Mouse (Mus musculus) hindbrain, embryonic 11.5 days (tissue): Measurements from ENCODE around the gene Asphd1. TPM values are rescaled to one million over a fixed set of nuclear protein-coding genes. Genes with fewer than 3 reads are reported as not detected.

Experiments
- ATAC-seq: fragments of 200-750 bp; cut with Nextera tagmentation; 2 replicates; pipeline ENCODE4 v1.8.0; 2017; ENCODE audit warnings: mild to moderate bottlenecking, moderate TSS enrichment, moderate library complexity; ENCODE audit not compliant: low FRiP score
- DNase-seq: peaks from one replicate; pipeline ENCODE4 v3.0.0-alpha.2; 2015; ENCODE audit warnings: low spot score
- H3K27ac ChIP-seq: fragments of 300-500 bp; sonication (generic); 2 replicates; pipeline ENCODE4 v1.5.1; 2014; ENCODE audit warnings: mild to moderate bottlenecking, low read depth, low read length
- H3K27me3 ChIP-seq: fragments of 300-500 bp; sonication (generic); 2 replicates; pipeline ENCODE4 v1.6.1; 2014; ENCODE audit warnings: mild to moderate bottlenecking, low read length, moderate library complexity, mixed read lengths; ENCODE audit not compliant: control insufficient read depth, insufficient read depth
- H3K36me3 ChIP-seq: fragments of 300-500 bp; sonication (generic); 2 replicates; pipeline ENCODE4 v1.6.1; 2014; ENCODE audit warnings: mild to moderate bottlenecking, low read length, moderate library complexity, mixed read lengths; ENCODE audit not compliant: control insufficient read depth, insufficient read depth
- H3K4me1 ChIP-seq: fragments of 300-500 bp; sonication (generic); replicated peaks from 2 replicates; pipeline ENCODE4 v1.6.1; 2014; ENCODE audit warnings: low read length, mixed read lengths; ENCODE audit not compliant: control insufficient read depth, insufficient read depth
- H3K4me2 ChIP-seq: fragments of 300-500 bp; sonication (generic); replicated peaks from 2 replicates; pipeline ENCODE4 v1.6.1; 2014; ENCODE audit warnings: mild to moderate bottlenecking, low read depth, low read length
- H3K4me3 ChIP-seq: fragments of 300-500 bp; sonication (generic); 2 replicates; pipeline ENCODE4 v1.5.1; 2014; ENCODE audit warnings: low read depth, low read length
- H3K9ac ChIP-seq: fragments of 300-500 bp; sonication (generic); 2 replicates; pipeline ENCODE4 v1.6.1; 2014; ENCODE audit warnings: low read depth, low read length
- H3K9me3 ChIP-seq: fragments of 300-500 bp; sonication (generic); 2 replicates; pipeline ENCODE4 v1.6.1; 2016; ENCODE audit warnings: low read length; ENCODE audit not compliant: control insufficient read depth
- WGBS: fragments of 180-500 bp; shearing (Covaris S2); extraction: QIAGEN DNeasy Blood & Tissue Kit; methylation state at CpG from one replicate; pipeline ENCODE4 v1.1.7; 2014; 5-methylcytosine and 5-hydroxymethylcytosine counted together
- polyA plus RNA-seq: library from polyadenylated mRNA; unstranded; fragments of >200 nt; fragmentation: Nextera tagmentation; extraction: Ambion mirVana; gene quantifications from 2 replicates; pipeline ENCODE4 v1.2.1, GENCODE M21; 2014

Asphd1 gene
- polyA plus RNA-seq, 1 experiment from 2014 or later: 0.90 TPM

GRCm38 (mm10) chr7:126961095-126961494, 11.7 kb upstream of the Asphd1 start:
- H3K4me2 ChIP-seq: no peak overlapping the region
- no peaks in the 10 kb centered on the region for H3K4me1 ChIP-seq
- H3K4me3 ChIP-seq: no peak overlapping the region
- 86% methylated on average over 5 of the region's 5 CpGs for WGBS
- no peak overlapping the region for H3K27ac ChIP-seq
- no peaks in the 10 kb centered on the region for H3K9me3 ChIP-seq
- no peaks in the 10 kb centered on the region for H3K36me3 ChIP-seq
- DNase-seq (no peak), ATAC-seq (no peak)
- no peak overlapping the region for H3K9ac ChIP-seq
- H3K27me3 ChIP-seq: peaks cover 2% of the 10 kb centered on the region; the same call in 1 of the 2 replicates

- Histone ChIP-seq H3K4me2 (no peak overlapping the region), H3K36me3 (no peaks in the 10 kb centered on the region), H3K4me1 (no peaks in the 10 kb centered on the region), H3K27me3 (peaks cover 2% of the 10 kb centered on the region; the same call in 1 of the 2 replicates), H3K4me3 (no peak overlapping the region), H3K9ac (no peak overlapping the region), H3K9me3 (no peaks in the 10 kb centered on the region), H3K27ac (no peak overlapping the region)
- DNase-seq (no peak), ATAC-seq (no peak)
- WGBS: 69% methylated on average over 9 of the region's 9 CpGs
Measured at GRCm38 (mm10) chr7:126959780-126960179, 10.4 kb upstream of the Asphd1 start.

GRCm38 (mm10) chr7:126955125-126955524, 5.7 kb upstream of the Asphd1 start:
- Histone ChIP-seq H3K36me3 (no peaks in the 10 kb centered on the region), H3K4me2 (no peak overlapping the region), H3K4me3 (no peak overlapping the region), H3K4me1 (no peaks in the 10 kb centered on the region), H3K9ac (no peak overlapping the region), H3K27ac (no peak overlapping the region), H3K27me3 (peaks cover 16% of the 10 kb centered on the region), H3K9me3 (no peaks in the 10 kb centered on the region)
- ATAC-seq (no peak), DNase-seq (no peak)
- WGBS: 63% methylated on average over 3 of the region's 3 CpGs

- Histone ChIP-seq H3K9ac (peak overlapping the region; percentile 37; the same call in 1 of the 2 replicates), H3K27me3 (peaks cover 20% of the 10 kb centered on the region), H3K36me3 (no peaks in the 10 kb centered on the region), H3K4me1 (no peaks in the 10 kb centered on the region), H3K27ac (no peak overlapping the region), H3K9me3 (no peaks in the 10 kb centered on the region), H3K4me2 (peak overlapping the region; percentile 97; the same call in 1 of the 2 replicates), H3K4me3 (no peak overlapping the region; the same call in 1 of the 2 replicates)
- DNase-seq (no peak), ATAC-seq (no peak)
- WGBS: 0% methylated on average over 8 of the region's 8 CpGs
Measured at GRCm38 (mm10) chr7:126952646-126953045, 3.3 kb upstream of the Asphd1 start.

GRCm38 (mm10) chr7:126951741-126952140, 2.4 kb upstream of the Asphd1 start:
- no peaks in the 10 kb centered on the region for H3K36me3 ChIP-seq
- no peak for ATAC-seq
- H3K9me3 ChIP-seq: no peaks in the 10 kb centered on the region
- H3K9ac ChIP-seq: peak overlapping the region; percentile 47
- H3K27ac ChIP-seq: no peak overlapping the region
- no peak for DNase-seq
- H3K27me3 ChIP-seq: peaks cover 20% of the 10 kb centered on the region
- peak overlapping the region; percentile 46 for H3K4me3 ChIP-seq
- H3K4me1 ChIP-seq: no peaks in the 10 kb centered on the region
- WGBS: 19% methylated on average over 4 of the region's 4 CpGs
- H3K4me2 ChIP-seq: peak overlapping the region; percentile 97

GRCm38 (mm10) chr7:126950647-126951615, 1.5 kb upstream of the Asphd1 start:
- H3K27ac ChIP-seq: peak overlapping the region; percentile 82
- ATAC-seq (no peak), DNase-seq (no peak)
- no peaks in the 10 kb centered on the region for H3K36me3 ChIP-seq
- H3K4me2 ChIP-seq: peak overlapping the region; percentile 97
- WGBS: 5% methylated on average over 26 of the region's 26 CpGs
- no peaks in the 10 kb centered on the region for H3K9me3 ChIP-seq
- H3K9ac ChIP-seq: peak overlapping the region; percentile 55
- H3K27me3 ChIP-seq: peaks cover 20% of the 10 kb centered on the region
- H3K4me3 ChIP-seq: peak overlapping the region; percentile 46
- no peaks in the 10 kb centered on the region for H3K4me1 ChIP-seq

- WGBS: under 1% methylated on average over 38 of the region's 42 CpGs
- DNase-seq: peak; percentile 90
- Histone ChIP-seq H3K27ac (peak within 1 kb of the TSS; percentile 82), H3K36me3 (no peaks in the 10 kb centered on the region), H3K27me3 (peaks cover 20% of the 10 kb centered on the region), H3K9me3 (no peaks in the 10 kb centered on the region), H3K4me1 (no peaks in the 10 kb centered on the region), H3K4me2 (peak within 1 kb of the TSS; percentile 97), H3K9ac (peak within 1 kb of the TSS; percentile 55), H3K4me3 (peak within 1 kb of the TSS; percentile 46)
- peak; percentile 89 for ATAC-seq
Measured at GRCm38 (mm10) chr7:126949793-126950646, 638 bp upstream of the Asphd1 start, which contains the start of gene Sez6l2. Sez6l2 (plus strand) TSS chr7:126950563.

GRCm38 (mm10) chr7:126948626-126949025, 756 bp downstream of the Asphd1 start:
- no peaks in the 10 kb centered on the region for H3K9me3 ChIP-seq
- peak overlapping the region; percentile 10; the same call in 1 of the 2 replicates for H3K4me3 ChIP-seq
- H3K27ac ChIP-seq: 0 out of 2 replicates have a peak overlapping the region, but pooled peaks have one; percentile 17
- 0 out of 2 replicates have a peak overlapping the region, but pooled peaks have one; percentile 19 for H3K9ac ChIP-seq
- peaks cover 20% of the 10 kb centered on the region for H3K27me3 ChIP-seq
- H3K36me3 ChIP-seq: no peaks in the 10 kb centered on the region
- ATAC-seq: no peak
- no peaks in the 10 kb centered on the region for H3K4me1 ChIP-seq
- 0 out of 2 replicates have a peak overlapping the region, but pooled peaks have one; percentile 5 for H3K4me2 ChIP-seq
- 69% methylated on average over 8 of the region's 10 CpGs for WGBS
- DNase-seq: no peak
